Mouse (Mus musculus): ENCODE measurements at regions not wholly inside any gene's neighbourhood (a gene's known extent, or its start where the extent isn't known, plus 50 kb on each side); places are given as distances from the start of the nearest gene placed in this dataset.

GRCm38 (mm10) chr1:82041286-82042050, 191.4 kb upstream of the Gm9747 start:
- DNase-seq (ENCODE audit: low read depth, low spot score): no peak

DNA sequence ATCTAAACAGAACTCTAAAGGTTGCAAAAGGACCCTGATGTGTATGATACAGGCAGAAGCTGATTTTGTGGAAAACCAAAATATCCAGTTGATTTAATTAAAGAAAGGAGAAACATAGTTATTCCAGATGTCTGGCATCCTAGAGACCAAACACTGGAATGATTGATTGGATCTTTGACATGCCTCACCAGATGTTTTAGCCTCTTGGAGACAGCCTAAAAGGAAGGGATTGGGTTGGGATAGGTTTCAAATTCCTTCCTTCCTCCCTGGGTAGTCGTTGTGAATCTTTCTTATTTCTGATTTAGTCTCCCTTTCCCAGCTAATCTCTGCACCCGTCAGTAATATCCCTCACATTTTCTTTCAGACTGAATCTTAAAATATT, 190.9 kb upstream of the Gm9747 start:
- no peak for DNase-seq (ENCODE audit: low read depth, low spot score)

GRCm38 (mm10) chr1:82042527-82042926, 190.4 kb upstream of the Gm9747 start:
- no peak for DNase-seq (ENCODE audit: low read depth, low spot score)

DNA sequence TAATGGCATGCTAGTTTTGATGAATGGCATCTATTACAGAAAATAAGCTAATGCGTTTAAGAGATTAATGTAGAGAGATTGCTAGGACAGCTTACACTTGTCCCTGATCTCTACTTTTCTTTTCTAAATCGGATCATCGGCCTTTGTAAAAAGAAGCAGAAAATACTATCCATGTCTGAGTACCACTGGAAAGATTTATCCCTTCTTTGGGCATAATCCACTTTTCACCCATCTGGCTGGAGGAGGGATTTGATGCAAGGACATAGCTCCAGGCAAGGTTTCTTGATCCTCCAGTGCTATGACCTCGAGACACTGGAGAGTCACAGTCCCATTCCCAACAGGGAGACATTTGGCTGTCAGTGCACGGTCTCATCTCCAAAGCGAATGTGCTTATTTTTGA, 166.6 kb upstream of the Gm9747 start:
- no peak for DNase-seq (ENCODE audit: low read depth, low spot score)

DNA sequence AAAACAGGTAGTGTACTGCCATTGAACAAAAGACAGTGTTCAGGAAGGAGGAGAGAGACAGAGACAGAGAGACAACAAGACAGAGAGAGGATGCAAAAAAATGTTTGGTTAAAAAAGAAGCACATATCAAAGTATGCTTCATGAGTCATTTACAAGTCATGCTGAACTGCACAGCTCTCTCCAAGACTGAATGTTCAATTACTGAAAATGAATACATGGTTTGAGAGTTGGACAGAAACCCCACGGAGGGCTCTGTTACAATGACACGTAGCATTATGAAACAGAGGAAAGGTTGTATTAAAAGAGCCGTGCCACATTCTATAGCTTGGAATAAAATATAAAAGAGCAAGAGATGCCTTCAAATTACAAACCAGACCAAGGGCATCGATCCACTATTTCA, 164.3 kb upstream of the Gm9747 start:
- DNase-seq (ENCODE audit: low read depth, low spot score): no peak

DNA sequence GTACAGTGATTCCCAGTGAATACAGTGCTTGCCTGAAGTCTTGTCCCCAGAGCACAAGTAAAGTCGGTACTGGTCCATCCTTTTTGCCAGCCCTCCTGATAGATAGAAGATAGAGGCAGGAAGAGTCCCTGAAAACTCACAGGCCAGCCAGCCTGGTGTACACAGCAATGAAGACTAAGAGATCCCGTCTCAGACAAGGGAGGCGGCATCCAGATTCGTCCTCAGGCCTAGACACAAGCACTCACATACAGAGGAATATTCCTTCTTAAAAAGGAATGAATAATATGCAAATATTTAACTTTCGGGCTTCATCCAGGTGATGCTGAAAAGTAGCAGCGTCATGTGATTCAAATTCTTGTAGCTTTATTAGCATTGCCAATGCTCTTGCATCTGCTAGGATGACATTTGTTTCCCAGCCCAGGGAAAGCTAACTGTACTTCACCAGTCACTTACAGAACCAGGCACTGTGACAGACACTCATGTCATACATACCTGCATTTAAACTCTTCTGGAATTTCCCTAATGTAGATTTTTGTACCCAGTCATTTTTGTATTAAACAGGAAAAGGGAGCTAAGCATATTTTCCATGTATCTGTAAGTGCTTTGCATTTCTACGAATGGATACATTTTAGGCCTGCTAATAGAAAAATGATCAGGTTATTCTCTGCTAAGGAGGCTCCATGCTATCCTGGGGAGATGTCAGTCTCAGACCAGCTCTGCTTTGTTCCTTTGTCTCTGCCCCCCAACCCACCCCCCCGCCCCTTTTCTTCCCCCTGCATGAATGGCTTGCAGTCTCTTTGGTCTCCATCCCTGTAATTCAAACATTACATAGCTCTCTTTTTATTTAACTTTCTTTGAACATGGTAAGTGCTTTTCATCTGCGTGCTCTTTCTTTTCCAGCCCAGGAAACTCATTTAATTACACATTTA, 162.5 kb upstream of the Gm9747 start:
- DNase-seq (ENCODE audit: low read depth, low spot score): no peak

- DNase-seq (ENCODE audit: low read depth, low spot score): no peak
Measured at GRCm38 (mm10) chr1:82089136-82089839, 143.6 kb upstream of the Gm9747 start.

DNA sequence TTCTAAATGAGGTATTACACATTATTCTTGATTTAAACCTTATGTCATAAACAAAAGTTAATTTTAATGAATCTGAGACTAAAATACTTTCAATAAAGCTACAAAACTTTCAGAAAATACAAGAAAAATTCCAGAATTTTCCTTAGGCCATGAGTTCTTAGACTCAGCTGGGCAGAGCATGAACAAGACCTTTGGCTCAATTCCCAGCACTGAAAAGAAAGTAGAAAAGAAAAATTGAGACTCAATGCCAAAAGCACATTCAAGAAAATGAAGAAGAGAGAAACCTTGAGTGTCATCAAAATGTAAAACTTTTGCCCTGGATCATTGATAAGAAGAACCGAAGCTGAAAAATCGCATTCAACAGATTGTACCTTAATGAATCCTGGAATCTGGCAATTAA, 137.8 kb upstream of the Gm9747 start:
- DNase-seq (ENCODE audit: low read depth, low spot score): no peak

DNA sequence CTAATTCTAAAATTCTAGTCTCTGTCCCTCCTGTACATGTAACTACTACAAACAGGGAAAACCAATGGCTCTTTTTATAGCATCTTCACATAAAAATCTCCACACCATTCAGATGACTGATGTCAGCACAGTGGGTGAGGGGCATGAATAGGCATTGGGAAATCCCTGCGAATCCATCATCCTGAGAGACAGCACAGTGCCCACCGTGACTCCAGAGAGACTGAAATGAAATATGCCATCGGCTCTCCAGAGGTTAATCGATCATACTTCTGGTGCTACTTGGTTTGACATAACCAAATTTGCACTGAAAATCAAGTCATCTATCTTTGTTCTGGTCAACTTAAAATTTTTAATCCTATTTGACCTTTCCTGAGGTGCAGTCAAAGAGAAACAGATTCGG, 126.2 kb upstream of the Gm9747 start:
- DNase-seq (ENCODE audit: low read depth, low spot score): no peak

- DNase-seq (ENCODE audit: low read depth, low spot score): no peak
Measured at GRCm38 (mm10) chr1:82110071-82110635, 122.8 kb upstream of the Gm9747 start.

- no peak for DNase-seq (ENCODE audit: low read depth, low spot score)
Measured at GRCm38 (mm10) chr1:82112401-82112800, 120.5 kb upstream of the Gm9747 start.

DNA sequence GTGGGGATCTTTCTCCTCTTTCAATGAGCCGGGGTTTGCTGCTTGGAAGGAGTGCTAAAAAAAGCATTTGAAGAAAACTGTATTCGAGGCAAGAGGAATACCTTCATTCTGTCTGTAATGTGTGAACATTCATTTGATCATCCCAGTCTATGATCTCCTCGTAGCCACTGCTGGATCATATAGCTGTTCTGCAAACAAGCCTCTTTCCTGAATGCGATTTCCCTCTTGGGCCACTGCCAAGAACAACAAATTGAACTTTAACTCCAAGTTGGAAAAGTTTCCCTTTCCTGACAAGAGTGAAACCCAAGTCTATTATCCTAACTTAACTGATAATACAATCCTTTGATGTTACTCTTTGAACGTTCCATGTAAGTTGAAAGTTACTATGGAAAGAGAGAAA, 108.4 kb upstream of the Gm9747 start:
- DNase-seq (ENCODE audit: low read depth, low spot score): no peak

- DNase-seq (ENCODE audit: low read depth, low spot score): no peak
Measured at GRCm38 (mm10) chr1:82129700-82130275, 103.1 kb upstream of the Gm9747 start.

DNA sequence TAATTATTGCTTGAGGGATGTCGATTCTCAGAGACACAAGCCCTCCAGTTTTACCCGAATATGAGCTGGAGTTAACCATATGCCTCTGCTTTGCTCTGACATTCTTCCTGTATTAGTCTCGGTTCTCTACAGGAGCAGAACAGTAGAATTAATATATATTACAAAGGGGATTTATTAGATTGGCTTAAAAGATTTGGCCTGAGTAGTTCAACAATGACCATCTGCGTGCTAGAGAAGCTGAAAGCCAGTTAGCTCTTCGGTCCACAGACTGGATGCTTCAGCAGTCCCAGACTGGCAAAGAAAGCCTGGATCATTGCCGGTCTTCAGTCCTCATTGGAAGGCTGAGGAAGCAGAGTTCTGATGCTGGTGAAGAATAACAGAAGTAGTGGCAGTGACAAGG, 100.4 kb upstream of the Gm9747 start:
- no peak for DNase-seq (ENCODE audit: low read depth, low spot score)

- no peak for DNase-seq (ENCODE audit: low read depth, low spot score)
Measured at GRCm38 (mm10) chr1:82134938-82135337, 98.0 kb upstream of the Gm9747 start.

GRCm38 (mm10) chr1:82135761-82136331, 97.1 kb upstream of the Gm9747 start:
- DNase-seq (ENCODE audit: low read depth, low spot score): no peak

DNA sequence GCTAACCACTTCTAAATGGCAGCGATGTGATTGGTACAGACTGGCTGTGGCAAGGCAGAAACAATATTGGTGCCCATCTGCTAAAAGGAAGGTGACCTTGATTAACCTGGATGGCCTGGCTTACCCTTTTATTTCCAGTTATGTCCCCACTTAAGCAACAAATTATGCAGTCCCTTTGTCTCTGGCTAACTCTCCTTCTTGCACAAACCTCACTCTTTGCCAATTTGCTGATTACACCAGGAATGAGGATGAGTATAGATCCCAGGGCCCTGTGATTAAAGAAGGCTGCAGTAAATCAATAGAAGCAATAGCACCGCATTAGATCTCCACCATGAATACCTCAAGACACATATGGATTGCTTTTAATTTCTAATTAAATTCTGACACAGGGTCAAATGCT, 87.7 kb upstream of the Gm9747 start:
- DNase-seq (ENCODE audit: low read depth, low spot score): no peak

DNA sequence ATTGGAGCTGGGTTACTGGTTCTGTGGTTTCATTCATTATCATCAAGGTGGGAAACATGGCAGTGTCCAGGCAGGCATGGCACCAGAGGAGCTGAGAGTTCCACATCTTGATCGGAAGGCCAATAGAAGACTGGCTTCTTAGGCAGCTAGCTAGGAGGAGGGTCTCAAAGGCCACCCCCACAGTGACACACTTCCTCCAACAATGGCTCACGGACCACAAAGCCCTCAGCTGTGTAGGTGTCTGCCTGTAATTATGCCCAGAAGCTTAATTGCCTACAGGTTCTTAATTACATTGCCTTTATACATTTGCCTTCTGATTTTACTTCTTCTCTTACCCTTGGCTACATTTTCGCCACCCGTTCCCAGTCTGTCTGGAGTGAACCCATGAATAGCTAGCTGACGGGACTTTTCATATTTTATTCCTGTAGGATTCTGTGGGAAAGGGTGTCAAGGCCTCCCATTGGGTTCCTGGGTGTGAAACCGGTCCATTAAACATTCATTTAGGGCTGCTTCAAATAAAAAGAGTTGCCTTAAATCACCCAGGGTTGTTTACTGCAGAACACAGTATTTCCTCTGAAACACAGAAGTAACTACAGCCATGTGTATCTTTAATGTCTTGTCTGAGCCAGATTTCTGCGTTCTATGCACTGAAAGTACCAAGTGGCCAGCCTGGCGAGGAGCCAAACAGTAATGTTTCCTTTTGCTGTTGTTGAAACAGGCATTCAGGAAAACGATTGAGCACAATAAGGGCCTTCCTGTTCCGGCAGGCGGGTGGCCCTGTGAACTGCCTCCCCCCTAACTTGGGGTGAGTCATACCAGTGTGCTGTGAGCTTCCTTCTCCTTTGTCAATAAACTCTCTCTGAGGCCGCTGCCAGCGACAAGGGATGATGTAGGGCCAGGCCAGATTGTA, 82.4 kb upstream of the Gm9747 start:
- no peak for DNase-seq (ENCODE audit: low read depth, low spot score)

DNA sequence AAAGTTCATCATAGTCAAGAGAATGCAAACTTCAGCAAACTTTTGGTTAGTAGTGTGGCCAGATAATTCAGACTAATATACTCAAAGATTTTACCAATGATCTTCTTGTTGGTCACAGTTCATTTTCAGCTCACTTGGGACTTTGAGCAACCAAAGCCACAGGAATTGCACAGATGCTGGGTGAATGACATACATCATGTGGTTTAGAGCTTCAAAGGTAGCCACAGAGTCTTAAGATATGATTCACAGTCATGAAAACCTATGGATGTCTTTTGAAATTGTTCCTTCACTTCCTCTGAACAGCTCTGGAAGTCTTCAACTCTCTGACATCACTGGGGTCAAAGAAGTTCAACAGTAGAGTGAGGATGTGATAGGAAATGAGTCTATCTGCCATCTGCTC, 77.0 kb upstream of the Gm9747 start:
- no peak for DNase-seq (ENCODE audit: low read depth, low spot score)

DNA sequence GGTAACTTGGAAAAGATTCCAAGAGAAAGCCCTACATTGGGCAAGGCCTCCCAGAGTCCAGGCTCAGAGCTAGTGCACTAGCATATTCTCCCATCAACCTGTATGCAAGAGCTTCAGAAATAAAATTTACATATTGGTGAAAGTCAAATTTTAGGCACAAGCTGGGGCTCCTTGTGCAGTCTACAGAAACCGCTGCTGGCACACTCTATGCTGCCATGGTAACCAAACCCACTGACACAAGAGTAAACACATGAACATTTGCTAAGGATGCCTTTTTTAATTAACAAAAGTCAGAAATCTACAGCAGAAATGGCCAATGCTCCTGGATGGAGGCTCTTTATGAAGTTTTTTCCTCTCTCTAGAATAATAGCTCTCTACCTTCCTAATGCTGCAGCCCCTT, 75.9 kb upstream of the Gm9747 start:
- DNase-seq (ENCODE audit: low read depth, low spot score): no peak

Data from embryo, embryonic 11.5 days (tissue).